21 mouse cellular contexts compared by ENCODE assay signal in genomic region chr13:56216090-56216489, GRCm38 (mm10). TPM values are rescaled to one million over a fixed set of nuclear protein-coding genes. Genes with fewer than 3 reads are reported as not detected.
DNase-seq lines count a peak whose midpoint lies in the region; ATAC-seq and TF ChIP-seq lines count a peak whose summit lies in the region.
"Had no signal": no experiment of that assay in that cellular context is flagged by ENCODE, and none has a peak within 500 bp of the region (broad histone marks: within the 10 kb centered on the region; RNA-seq: fewer than 3 reads in every experiment).

No protein-coding gene starts in this region.

- H3K4me3 ChIP-seq in lung, embryonic 16.5 days (ENCODE audit: low read length), result no peak overlapping the region
- H3K4me3 ChIP-seq: embryonic facial prominence, embryonic 15.5 days; heart, embryonic 10.5 days had no signal

- no peak overlapping the region for H3K27ac ChIP-seq in lung, embryonic 16.5 days (ENCODE audit: low read length)
- H3K27ac ChIP-seq: embryonic facial prominence, embryonic 15.5 days; heart, embryonic 10.5 days had no signal

- peaks cover 3% of the 10 kb centered on the region for H3K27me3 ChIP-seq in lung, embryonic 16.5 days (ENCODE audit: control insufficient read depth, insufficient read depth, low read depth, low read length)

- ATAC-seq in lung, embryonic 16.5 days (ENCODE audit: low read depth), result peak; percentile 38; the same call in 1 of the 2 replicates
- peak; percentile 60 for ATAC-seq in CD4-positive, CD25-positive, alpha-beta regulatory T cell, adult 4 months
- ATAC-seq: forebrain, embryonic 14.5 days had no signal

- TF ChIP-seq CTCF in brain, embryonic 14.5 days (IDR thresholded peaks at IDR 0.05; ENCODE audit: borderline replicate concordance, extremely low read depth, insufficient read depth, insufficient read length), result no peak

- no peak for TF ChIP-seq POLR2A in brain, embryonic 14.5 days (IDR thresholded peaks at IDR 0.05; ENCODE audit: borderline replicate concordance, extremely low read depth, insufficient read depth, insufficient read length, poor library complexity, severe bottlenecking)

- peak; percentile 39 for DNase-seq in embryo, embryonic 9.5 days (ENCODE audit: extremely low spot score)
- DNase-seq in embryo, embryonic 10 days (ENCODE audit: low spot score), result no peak
- no peak for DNase-seq in lung, postnatal 4 days
- peak; percentile 60 for DNase-seq in brain, embryonic 14.5 days (ENCODE audit: low read depth)
- no peak for DNase-seq in urinary bladder, postnatal 14 days (ENCODE audit: low spot score)
- no peak for DNase-seq in thymus, postnatal 10 days (ENCODE audit: low spot score in 2 of 2)
- DNase-seq: adrenal gland, adult 8-10 months; cerebellum, adult 11 months; cerebellum, postnatal 25 days; kidney, adult 9 months; kidney, postnatal 36 days; lung, adult 18-20 months; lung, postnatal 36 days; thymus, postnatal 36 days had no signal

- H3K9ac ChIP-seq in lung, embryonic 16.5 days (ENCODE audit: low read length), result no peak overlapping the region
- H3K9ac ChIP-seq: embryonic facial prominence, embryonic 15.5 days had no signal

- H3K4me1 ChIP-seq in lung, embryonic 16.5 days (replicated peaks; ENCODE audit: control insufficient read depth, insufficient read depth, low read length), result peaks cover 3% of the 10 kb centered on the region

- no peaks in the 10 kb centered on the region for H3K36me3 ChIP-seq in lung, embryonic 16.5 days (ENCODE audit: control insufficient read depth, insufficient read depth, low read length)
- H3K36me3 ChIP-seq: embryonic facial prominence, embryonic 15.5 days; heart, embryonic 10.5 days had no signal

- H3K9me3 ChIP-seq in lung, embryonic 16.5 days (ENCODE audit: control insufficient read depth, low read length), result no peaks in the 10 kb centered on the region; the same call in 1 of the 2 replicates
- H3K9me3 ChIP-seq: embryonic facial prominence, embryonic 15.5 days had no signal

- 17% methylated on average over 4 of the region's 4 CpGs for WGBS in lung, embryonic 16.5 days

- no peak overlapping the region for H3K4me2 ChIP-seq in lung, embryonic 16.5 days (ENCODE audit: low read depth, low read length)
- H3K4me2 ChIP-seq: embryonic facial prominence, embryonic 15.5 days had no signal

RNA-seq across cellular contexts. Expression of gene Neurog1, which starts 35.9 kb away (rescaled TPM):
- not detected in 2 replicates for polyA plus RNA-seq in lung, embryonic 16.5 days (2015; fragmentation: Nextera tagmentation; extraction: Ambion mirVana)
- polyA plus RNA-seq in CD4-positive, CD25-positive, alpha-beta regulatory T cell, adult 4 months (2017; shearing (Covaris generic)), result not detected
- polyA plus RNA-seq in brain, embryonic 14.5 days (2012; rRNA removed), result 10.1 and 17.1 TPM in 2 replicates
- polyA plus RNA-seq: intestine, embryonic 14.5 days; liver, adult 2 months had no signal

RNA-seq across cellular contexts. Expression of gene Tifab, which starts 37.4 kb away (rescaled TPM):
- polyA plus RNA-seq in lung, embryonic 16.5 days (2015; fragmentation: Nextera tagmentation; extraction: Ambion mirVana), result 4.0 and 4.8 TPM in 2 replicates
- polyA plus RNA-seq in CD4-positive, CD25-positive, alpha-beta regulatory T cell, adult 4 months (2017; shearing (Covaris generic)), result under 1 TPM in 1 of 2 experiments, not detected in 1; 0.22 TPM
- polyA plus RNA-seq in brain, embryonic 14.5 days (2012; rRNA removed), result 0.37 and 0.70 TPM in 2 replicates

Comparison
In these comparisons a context has a peak if more than half of its experiments do, and no peak if none do; other contexts are left out.
1. DNase-seq: peak in embryo, embryonic 9.5 days (single experiment) and brain, embryonic 14.5 days (single experiment); none in embryo, embryonic 10 days (single experiment), lung, postnatal 4 days (0 of 2), urinary bladder, postnatal 14 days (single experiment) and thymus, postnatal 10 days (0 of 2).
2. RNA of gene Neurog1, which starts 35.9 kb away (polyA plus RNA-seq): 10.1 to 17.1 TPM in brain, embryonic 14.5 days; not detected in lung, embryonic 16.5 days and not detected in CD4-positive, CD25-positive, alpha-beta regulatory T cell, adult 4 months; every median in the first group is over 10 times any median in the second.